Mouse (Mus musculus): ENCODE measurements around the gene Zcchc8.
A peak's percentile ranks its signal among the peaks of the same experiment; 100 is the strongest.
"Not testable (repeated sequence)": the region's sequence is repeated elsewhere in the genome, so short reads cannot be mapped to it uniquely, and the experiment has no call there.

Gene Zcchc8

DNA sequence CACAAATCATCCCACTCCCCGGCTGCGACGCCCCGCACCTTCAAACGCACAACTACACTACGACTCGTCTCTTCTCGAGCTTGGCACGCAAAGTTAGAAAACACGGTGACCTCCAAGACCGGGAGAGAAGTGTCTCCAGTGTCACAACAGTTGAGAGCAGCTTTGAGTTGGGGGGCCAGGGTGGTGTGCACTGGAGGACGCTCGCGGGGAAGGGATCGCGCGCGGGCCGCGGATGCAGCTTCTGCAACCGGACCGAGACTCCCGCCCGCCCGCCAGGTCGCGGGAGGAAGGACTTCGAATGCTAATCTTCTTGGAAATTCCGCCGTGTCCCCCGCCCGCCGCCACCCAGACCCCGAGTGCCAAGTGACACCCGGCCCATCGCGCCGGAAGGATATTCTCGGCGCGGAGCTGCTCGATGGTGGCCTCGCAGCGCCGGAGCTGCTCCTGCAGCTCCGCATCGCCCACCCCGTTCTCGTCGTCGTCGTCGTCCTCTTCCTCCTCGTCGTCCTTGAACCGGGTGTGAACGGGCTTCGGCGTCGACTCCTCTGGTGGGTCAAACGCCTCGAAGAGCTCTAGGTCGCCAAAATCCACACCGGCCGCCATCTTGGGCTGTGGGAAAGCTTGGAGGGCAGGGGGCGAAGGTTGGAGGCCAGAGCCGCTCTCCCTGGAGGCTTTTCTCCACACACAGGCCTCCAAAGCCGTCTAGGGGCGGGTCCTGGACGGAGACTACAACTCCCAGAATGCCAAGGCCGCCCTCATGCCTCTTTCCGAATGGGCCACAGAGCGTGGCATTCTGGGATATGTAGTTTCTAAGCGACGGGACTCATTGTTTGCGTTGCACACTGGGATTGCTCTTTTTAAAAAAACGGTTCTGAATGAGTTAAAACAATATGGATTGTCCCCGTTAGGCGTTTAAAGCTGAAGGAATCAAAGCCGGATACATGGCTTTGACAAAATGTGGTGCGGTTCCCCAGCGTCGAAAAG is at the start of gene Zcchc8:
Gene Zcchc8, minus strand, starts transcription at position 773 of the 984 bp plus-strand sequence.
- peak; percentile 96 to 97 for DNase-seq

GRCm38 (mm10) chr5:123766455-123766854 is 45.6 kb upstream of the Zcchc8 start:
- DNase-seq = not testable (repeated sequence)

GRCm38 (mm10) chr5:123765506-123765905 is 44.6 kb upstream of the Zcchc8 start:
- no peak for DNase-seq

DNA sequence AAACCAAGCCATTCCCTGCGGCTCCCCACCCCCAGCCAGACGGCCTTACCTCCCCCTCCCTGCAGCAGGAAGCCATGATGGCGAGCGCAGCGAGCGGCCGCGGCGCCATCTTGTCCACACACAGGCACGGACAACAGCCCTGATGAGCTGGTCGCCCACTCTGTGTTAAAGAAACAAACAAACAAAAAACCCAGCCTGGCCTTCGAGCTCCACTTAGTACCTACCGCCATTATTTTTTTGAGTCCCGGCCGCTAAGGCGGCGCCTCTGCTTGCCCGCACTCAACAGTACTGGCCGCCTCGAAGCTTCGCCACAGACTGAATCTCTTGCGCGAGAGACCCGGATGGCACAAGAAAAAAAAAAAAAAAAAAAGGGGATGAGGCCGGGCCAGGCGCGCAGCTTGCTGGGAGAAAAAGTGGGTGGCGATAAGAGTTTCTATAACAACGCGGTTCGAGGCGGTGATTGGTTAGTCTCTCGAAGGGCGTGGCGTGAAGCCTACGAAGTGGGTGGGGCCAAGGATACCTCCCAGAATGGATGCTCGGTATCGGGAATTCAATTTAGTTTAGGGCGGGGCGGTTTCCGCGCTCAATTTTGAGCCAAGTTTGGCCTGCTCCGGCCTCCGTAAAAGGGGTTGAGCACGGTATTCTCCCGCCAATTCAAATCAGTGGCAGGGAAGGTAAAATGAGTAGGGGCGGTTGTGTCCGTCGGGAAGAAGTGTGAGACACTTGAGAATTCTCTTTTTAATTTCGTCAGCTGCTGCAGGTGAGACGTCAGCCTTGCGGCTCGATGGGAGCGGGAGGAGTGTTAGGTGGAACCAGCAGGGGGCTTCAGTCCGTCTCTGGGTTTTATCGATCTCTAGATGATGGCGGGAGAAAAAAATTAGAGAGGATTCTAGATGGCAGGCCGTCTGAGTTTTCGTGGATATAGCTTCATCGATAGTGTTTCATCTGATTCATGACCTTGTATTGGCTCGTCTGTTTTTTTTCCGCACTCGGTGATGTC is 28.5 kb upstream of the Zcchc8 start, which contains the start of the genes Rsrc2 and Kntc1:
Gene Rsrc2, minus strand, starts transcription at position 350 of the 1,000 bp plus-strand sequence.
Gene Kntc1, plus strand, starts transcription at position 652 of the 1,000 bp plus-strand sequence.
- DNase-seq = peak; percentile 99

DNA sequence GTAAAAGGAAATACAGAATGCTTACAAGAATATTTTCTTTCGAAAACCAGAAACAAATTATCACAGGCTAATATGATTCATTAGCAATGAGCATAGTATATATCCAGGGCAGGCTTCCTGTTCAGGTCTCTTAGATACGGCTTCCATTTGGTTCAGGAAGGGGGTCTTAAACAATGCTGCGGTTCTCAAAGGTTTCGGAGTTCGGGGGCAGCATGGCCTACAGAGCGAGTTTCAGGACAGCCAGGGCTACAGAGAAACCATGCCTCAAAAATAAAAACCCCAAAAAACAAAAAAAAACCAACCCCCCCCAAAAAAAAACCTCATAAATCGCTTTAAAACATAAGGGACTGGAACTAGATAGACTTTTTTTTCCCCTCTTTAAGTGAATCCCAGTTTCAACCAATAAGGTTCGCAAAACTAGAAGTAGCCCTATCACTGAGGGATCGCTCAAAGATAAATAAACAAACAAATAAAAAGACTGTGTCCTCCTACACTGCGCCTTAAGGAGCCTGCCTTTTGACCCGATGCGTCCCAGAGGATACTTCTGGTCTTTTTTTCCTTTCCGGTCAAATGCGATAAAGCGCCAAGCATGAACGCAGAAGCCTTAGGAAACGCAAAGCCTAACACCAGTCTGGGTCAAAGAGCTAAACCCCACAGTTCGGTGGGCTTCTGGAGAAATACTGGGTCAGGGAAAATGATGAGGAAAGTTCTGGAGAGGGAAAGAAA is 27.6 kb upstream of the Zcchc8 start:
- peak; percentile 8 to 28 for DNase-seq

DNA sequence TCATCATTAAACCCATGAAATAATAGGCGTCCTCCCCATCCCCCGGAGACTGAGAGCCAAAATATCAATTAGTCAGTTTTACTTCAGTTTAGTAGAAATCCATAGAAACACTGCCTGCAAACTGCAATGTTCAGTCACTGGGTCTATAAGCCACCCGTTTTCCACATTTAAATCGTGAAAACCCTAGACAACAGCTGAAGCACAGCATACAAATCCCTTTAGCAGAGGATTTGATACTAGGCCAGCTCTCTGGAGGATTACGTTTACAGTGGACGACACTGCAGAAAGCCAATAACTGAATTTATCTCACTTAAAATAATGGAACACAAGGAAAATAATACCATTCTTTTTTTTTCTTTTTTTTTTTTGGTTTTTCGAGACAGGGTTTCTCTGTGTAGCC is 26.7 kb upstream of the Zcchc8 start:
- no peak for DNase-seq

- DNase-seq = no peak
Measured at GRCm38 (mm10) chr5:123746253-123746652, 25.4 kb upstream of the Zcchc8 start.

DNA sequence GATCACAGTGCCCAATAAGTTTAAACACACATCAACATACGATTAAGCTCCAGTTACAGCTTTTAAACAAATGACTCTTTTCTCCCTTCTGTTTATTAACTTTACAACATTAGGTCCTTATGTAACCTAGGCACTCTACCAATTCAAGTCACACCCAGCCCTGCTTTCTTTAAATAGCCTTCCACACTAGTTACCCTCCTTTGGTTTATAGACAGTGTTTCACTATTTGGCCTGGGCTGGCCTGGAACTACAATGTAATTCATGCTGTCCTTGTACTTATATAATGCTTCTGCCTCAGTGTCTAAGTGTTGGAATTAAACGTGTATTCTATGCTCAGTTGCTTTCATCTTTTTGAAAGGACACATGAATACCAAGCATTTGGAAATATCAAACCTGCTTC is 23.5 kb upstream of the Zcchc8 start:
- DNase-seq = no peak

DNA sequence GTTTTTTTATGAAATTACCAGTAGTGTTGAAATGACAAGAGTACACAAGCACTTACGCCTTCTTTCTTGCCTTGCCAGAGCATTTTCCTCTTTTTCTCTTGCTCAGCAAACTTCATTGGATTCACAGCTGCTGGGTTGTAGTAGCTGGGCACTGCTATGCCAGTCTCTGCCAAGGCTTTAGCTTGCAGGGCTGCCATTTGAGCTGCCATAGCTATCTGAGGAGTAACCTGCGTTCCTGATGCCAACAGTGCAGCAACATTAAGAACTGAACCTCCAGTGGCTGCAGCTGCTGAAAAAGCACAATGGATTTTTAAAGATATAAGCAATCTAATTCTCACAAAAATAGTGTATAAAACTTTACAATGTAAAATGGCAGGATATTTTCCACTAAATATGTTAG is 10.1 kb upstream of the Zcchc8 start:
- no peak for DNase-seq

DNA sequence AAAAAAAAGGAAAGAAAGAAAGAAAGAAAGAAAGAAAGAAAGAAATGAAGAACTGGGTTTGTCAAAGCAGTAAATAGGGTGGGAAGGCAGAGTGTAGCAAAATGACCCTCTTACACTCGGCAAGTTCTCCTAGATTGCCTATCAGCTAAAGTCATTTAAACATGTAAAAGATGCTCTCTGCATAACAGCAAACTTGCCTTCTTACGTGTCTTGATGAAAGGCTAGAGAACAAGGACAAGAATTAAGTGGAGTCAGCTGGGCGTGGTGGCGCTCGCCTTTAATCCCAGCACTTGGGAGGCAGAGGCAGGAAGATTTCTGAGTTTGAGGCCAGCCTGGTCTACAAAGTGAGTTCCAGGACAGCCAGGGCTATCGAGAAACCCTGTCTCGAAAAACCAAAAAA is 2.9 kb upstream of the Zcchc8 start:
- not testable (repeated sequence) for DNase-seq

DNA sequence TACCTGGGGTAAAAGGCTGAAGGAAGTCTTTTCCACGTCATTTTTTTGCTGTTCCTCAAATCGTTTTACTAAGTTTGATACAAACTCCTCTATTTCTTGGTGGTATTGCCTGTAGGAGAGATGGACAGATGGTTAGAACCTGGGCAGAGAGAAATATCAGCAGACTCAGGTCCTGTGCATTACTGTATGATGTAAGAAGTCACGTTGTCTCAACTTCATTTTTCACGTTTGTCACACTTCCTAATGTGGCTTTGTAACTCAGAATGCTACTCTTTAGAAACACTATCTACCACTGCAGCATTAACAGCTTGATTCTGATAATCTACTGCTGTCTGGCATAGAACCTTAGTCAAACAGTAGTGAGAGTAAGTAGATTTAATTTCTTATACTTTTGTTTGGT is 6.3 kb downstream of the Zcchc8 start:
- no peak for DNase-seq

DNA sequence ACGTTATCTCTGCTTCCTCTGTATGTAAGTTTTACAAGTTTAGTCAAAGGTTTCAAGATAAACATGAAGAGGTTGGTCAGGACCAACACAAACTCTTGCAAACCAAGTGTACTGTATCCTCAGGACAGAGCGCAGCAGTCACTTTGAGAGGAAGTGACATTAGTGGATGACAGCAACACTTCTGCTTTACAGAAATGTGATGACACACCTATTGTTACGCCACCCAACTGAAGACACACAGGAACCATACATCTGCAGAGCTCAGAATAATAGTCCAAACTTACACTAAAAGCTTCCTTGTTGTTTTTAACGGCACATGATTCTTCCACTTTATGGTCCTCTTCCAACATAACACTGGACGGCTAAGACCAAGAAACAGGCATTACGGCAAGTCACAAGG is 7.1 kb downstream of the Zcchc8 start:
- DNase-seq = no peak

DNA sequence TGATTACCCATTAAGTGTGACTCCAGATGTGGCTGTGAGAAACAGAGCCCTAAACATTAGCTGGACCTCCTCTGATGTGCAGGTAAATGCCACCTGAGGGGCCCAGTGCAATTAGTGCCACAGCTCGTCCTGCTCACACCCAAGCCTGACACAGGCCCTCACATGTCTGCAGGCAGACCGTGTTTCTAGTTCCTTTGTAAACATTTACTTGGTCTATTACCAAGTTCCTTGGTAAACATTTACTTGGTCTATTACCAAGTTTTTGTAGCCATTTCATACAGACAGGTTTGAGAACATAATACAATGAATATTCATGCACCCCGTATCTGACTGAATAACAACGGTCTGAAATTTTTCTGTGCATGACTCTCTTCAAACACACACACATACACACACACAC is 11.3 kb downstream of the Zcchc8 start:
- no peak for DNase-seq

GRCm38 (mm10) chr5:123708598-123708997 is 12.3 kb downstream of the Zcchc8 start:
- DNase-seq = no peak

GRCm38 (mm10) chr5:123700625-123701024 is 20.3 kb downstream of the Zcchc8 start:
- peak; percentile 74 to 80 for DNase-seq

DNA sequence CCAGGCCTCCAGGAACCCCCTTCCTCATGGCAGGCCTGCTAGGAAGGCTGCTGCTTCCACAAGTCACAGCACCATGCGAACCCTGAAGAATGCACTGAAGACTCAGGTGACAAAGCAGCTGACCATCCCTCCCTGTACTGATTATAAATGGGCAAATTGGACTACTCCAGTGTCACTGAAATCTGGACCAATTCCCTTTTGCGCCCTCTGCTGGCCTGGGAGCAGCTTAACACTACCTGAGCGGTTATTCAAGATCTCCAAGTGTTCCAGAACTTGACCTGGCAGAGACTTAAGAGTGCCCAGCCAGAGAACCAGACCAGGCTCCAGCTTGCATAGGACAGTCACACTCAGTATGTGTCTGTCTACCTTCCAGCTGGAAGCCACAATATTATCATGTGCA is 21.7 kb downstream of the Zcchc8 start:
- DNase-seq = peak; percentile 92

DNA sequence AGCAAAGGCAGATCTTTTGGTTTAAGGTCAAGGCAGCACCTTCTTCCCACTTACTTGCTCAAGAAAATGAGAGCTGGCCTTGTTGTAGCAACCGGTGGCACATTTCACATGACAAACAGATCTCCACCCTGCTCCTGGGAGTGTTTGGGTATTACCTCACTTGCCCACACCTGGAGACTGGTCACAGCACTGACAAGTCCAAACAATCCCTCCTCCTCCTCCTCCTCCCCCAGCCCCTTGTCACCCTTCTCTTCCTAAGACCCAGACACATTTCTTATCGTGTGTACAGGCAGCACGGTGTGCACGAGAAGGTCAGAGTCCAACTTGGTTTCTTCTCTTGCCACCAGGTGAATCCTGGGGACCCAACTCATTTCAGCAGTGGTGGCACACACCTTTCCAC is 23.9 kb downstream of the Zcchc8 start:
- no peak for DNase-seq

GRCm38 (mm10) chr5:123696244-123696643 is 24.7 kb downstream of the Zcchc8 start:
- no peak for DNase-seq

- no peak for DNase-seq
Measured at GRCm38 (mm10) chr5:123694468-123694867, 26.4 kb downstream of the Zcchc8 start.

DNA sequence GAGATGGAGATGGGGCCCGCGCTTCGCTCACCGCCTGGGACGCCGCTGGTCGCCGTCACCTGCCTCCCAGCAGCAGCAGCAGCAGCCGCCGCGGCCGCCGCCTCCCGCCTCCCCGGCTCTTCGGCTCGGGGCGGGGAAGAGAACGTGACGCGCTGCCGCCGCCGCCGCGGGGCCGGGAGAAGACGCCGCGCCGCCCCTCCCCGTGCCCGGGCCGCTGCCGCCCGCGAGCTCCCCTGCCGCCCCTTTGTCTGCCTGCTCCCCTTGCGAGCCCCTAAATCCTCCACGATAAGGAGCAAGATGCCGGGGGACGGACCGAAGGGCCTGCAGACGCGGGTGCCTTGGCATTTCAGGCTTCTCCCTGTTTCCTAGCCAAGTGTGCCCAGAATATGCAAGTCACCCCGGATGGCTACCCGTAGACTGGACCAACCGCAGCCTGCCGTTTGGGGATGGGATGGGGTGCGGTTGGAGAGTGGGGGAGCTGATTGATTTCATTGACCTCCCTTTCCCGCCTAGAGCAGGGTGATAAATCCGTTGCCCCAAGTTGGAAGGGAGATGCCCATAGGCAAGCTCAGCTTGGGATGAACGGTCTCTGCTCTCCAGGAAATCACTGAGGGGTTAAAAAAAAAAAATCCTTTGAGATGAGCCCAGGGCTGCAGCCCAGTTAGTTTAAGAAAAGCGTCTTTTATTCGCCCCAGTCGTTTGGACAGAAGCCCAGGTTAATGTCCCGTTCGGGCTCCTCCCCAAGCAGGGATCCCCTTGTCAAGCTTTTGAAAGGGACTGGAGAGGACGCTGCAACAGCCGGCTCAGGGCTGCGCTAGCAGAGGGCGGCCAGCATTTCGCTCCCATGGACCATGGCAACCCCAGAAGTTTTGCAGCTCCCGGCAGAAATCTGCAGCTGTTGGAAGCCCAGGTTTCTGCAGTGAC is 36.4 kb downstream of the Zcchc8 start, which contains the start of gene Clip1:
Gene Clip1, minus strand, starts transcription at position 398 of the 924 bp plus-strand sequence.
- DNase-seq = peak; percentile 79 to 81
